Mouse (Mus musculus): Measurements from ENCODE around the gene Efcab5.

DNA sequence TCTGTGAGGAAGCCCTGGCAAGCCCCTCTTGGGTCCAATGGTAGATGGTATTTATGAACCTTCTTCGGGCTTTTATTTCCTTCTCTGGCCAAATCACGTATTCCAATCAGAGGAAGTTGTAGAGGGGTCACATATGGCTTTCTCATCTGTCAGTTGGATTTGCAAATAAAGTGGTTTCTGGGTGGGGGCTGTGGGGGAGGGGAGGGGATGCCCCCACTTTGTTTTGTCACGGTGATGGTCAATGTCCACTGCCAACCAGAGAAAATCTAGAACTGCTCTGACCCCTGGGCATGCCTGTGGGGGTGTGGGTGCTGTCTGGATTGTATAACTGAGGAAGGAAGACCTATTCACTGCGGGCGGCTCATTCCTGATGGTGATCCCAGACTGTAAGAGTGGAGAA lies 4.6 kb upstream of the Efcab5 start:
- TF ChIP-seq CTCF (IDR thresholded peaks at IDR 0.05; ENCODE audit: borderline replicate concordance, insufficient read depth, low read depth, low read length) (no peak), POLR2A (IDR thresholded peaks at IDR 0.05; ENCODE audit: borderline replicate concordance, insufficient read depth, low read length) (no peak)
